Mouse (Mus musculus) liver, postnatal 0 days (tissue): Measurements from ENCODE around the gene Zfand4.

Experiments
- CTCF ChIP-seq: sonication (generic); IDR thresholded peaks from 2 replicates; pipeline ENCODE4 v1.5.1; 2016; ENCODE audit warnings: antibody characterized with exemption, low read depth
- EP300 ChIP-seq: IDR thresholded peaks from 2 replicates; pipeline ENCODE4 v1.6.1; 2016; ENCODE audit warnings: antibody characterized with exemption, low read depth, mild to moderate bottlenecking

- TF ChIP-seq CTCF (no peak), EP300 (no peak)
These were observed 17.0 kb downstream of the Zfand4 start for GRCm38 (mm10) chr6:116281014-116281413.
